Mouse (Mus musculus) hindbrain, postnatal 0 days (tissue): ENCODE data around the gene Gm20388. TPM values are rescaled to one million over a fixed set of nuclear protein-coding genes. Genes with fewer than 3 reads are reported as not detected.

ENCODE experiments used
- ATAC-seq: fragments of 200-750 bp; cut with Nextera tagmentation; 2 replicates; pipeline ENCODE4 v1.8.0; 2017; ENCODE audit warnings: mild to moderate bottlenecking, moderate TSS enrichment, moderate library complexity
- DNase-seq: peaks from one replicate; pipeline ENCODE4 v3.0.0-alpha.2; 2015; ENCODE audit warnings: low spot score
- H3K27ac ChIP-seq: fragments of 300-500 bp; sonication (generic); 2 replicates; pipeline ENCODE4 v1.5.1; 2014; ENCODE audit warnings: mild to moderate bottlenecking
- H3K27me3 ChIP-seq: fragments of 300-500 bp; sonication (generic); 2 replicates; pipeline ENCODE4 v1.6.1; 2014; ENCODE audit warnings: low read length, mixed read lengths; ENCODE audit not compliant: insufficient read depth
- H3K36me3 ChIP-seq: fragments of 300-500 bp; sonication (generic); 2 replicates; pipeline ENCODE4 v1.6.1; 2014; ENCODE audit warnings: low read length, mixed read lengths; ENCODE audit not compliant: insufficient read depth
- H3K4me1 ChIP-seq: fragments of 300-500 bp; sonication (generic); 2 replicates; pipeline ENCODE4 v1.6.1; 2014; ENCODE audit warnings: antibody characterized with exemption, low read length, mixed read lengths; ENCODE audit not compliant: insufficient read depth
- H3K4me2 ChIP-seq: fragments of 300-500 bp; sonication (generic); 2 replicates; pipeline ENCODE4 v1.6.1; 2014; ENCODE audit warnings: low read depth, mild to moderate bottlenecking, low read length, moderate library complexity, mixed read lengths
- H3K4me3 ChIP-seq: fragments of 300-500 bp; sonication (generic); 2 replicates; pipeline ENCODE4 v1.5.1; 2014; ENCODE audit warnings: low read length
- H3K9ac ChIP-seq: fragments of 300-500 bp; sonication (generic); replicated peaks from 2 replicates; pipeline ENCODE4 v1.6.1; 2014; ENCODE audit warnings: mild to moderate bottlenecking, low read length, moderate library complexity, mixed read lengths
- H3K9me3 ChIP-seq: fragments of 300-500 bp; sonication (generic); 2 replicates; pipeline ENCODE4 v1.6.1; 2016; ENCODE audit warnings: low read length, mixed read lengths
- CTCF ChIP-seq: IDR thresholded peaks from 2 replicates; pipeline ENCODE4 v1.5.1; 2016; ENCODE audit warnings: antibody characterized with exemption, control low read depth, low read depth
- WGBS: fragments of 180-500 bp; shearing (Covaris S2); extraction: QIAGEN DNeasy Blood & Tissue Kit; methylation state at CpG from one replicate; pipeline ENCODE4 v1.1.7; 2014; 5-methylcytosine and 5-hydroxymethylcytosine counted together
- polyA plus RNA-seq: library from polyadenylated mRNA; unstranded; fragments of >200 nt; fragmentation: Nextera tagmentation; extraction: Ambion mirVana; gene quantifications from 2 replicates; pipeline ENCODE4 v1.2.1, GENCODE M21; 2015
- total RNA-seq: library from RNA; depleted of rRNA; stranded (reverse); fragments of >200 nt; gene quantifications from 2 replicates; pipeline ENCODE4 v1.2.3, GENCODE M21; 2014

Gm20388 gene
- total and polyA plus RNA-seq, 2 experiments from 2014 or later = 71.3 TPM; not detected in 1

DNA sequence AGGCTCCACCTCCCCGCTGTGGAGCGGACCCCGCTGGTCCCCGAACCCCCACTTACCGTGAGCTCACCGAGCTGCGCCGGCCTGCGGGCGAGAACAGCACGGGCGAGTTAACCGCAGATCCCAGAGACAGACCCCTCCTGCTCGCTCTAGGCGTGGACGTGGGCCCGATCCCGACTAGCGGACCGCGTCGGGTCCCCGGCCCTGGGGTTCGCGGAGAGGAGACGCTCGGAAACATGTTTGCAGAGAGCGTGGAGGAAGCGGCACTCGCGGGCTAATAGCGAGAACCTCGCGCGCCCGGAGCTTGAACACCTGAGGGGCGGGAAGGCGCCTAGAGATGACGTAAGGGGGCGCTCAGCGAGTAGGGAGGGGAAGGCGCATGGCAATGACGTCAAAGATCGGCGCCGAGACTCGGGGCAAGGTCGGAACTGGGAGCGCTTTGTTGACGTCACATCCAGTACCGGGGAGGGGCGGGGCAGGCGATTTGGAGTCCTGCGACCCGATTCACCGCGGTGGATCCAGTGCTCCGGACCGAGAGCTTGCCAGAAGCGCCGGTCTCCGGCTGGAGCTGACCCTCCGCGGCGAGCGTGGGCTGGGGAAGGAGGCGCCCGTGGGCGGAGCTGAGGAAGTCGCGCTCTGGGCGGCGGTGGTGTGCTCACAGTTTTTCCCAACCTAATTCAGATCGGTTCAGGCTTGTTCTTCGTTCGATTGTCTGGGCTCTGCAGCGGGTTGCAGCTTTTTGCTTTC lies 4038.5 kb downstream of the Gm20388 start, which contains the start of gene Nup133:
Gene Nup133 (minus strand): TSS at position 324 of the 744 bp plus-strand sequence.
- peaks cover 27% of the 10 kb centered on the region for H3K36me3 ChIP-seq
- H3K9me3 ChIP-seq = no peaks in the 10 kb centered on the region
- under 1% methylated on average over 70 of the region's 77 CpGs for WGBS
- H3K4me2 ChIP-seq = peak within 1 kb of the TSS; percentile 82
- peak within 1 kb of the TSS; percentile 57 for H3K9ac ChIP-seq
- H3K27me3 ChIP-seq = no peaks in the 10 kb centered on the region
- ATAC-seq = peak; percentile 92
- peak within 1 kb of the TSS; percentile 99 for H3K4me3 ChIP-seq
- peaks cover 11% of the 10 kb centered on the region for H3K4me1 ChIP-seq
- H3K27ac ChIP-seq = peak within 1 kb of the TSS; percentile 88
- peak; percentile 16; the same call in 1 of the 2 replicates for TF ChIP-seq CTCF
- peak; percentile 99 for DNase-seq

DNA sequence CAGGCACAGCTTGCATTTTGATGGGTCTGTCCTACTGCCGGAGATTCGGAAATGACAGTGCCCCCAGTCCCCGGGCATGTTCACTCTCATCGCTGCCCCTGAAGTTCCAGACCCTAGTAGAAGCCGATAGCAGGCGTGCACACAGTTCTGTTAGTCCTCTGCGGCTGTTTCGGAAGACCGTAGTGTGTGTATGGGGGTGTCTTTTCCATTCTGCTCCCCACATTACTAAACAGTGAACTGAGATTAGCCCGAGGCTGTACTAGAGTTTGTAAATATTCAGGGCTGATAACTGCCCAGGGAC lies 4039.0 kb downstream of the Gm20388 start:
- Histone ChIP-seq H3K27ac (peak overlapping the region; percentile 88), H3K36me3 (peaks cover 29% of the 10 kb centered on the region), H3K27me3 (no peaks in the 10 kb centered on the region), H3K9me3 (no peaks in the 10 kb centered on the region), H3K9ac (peak overlapping the region; percentile 57), H3K4me3 (peak overlapping the region; percentile 99), H3K4me2 (peak overlapping the region; percentile 82), H3K4me1 (peaks cover 11% of the 10 kb centered on the region)
- ATAC-seq (no peak), DNase-seq (no peak)
- TF ChIP-seq CTCF = no peak
- 6% methylated on average over 10 of the region's 10 CpGs for WGBS

DNA sequence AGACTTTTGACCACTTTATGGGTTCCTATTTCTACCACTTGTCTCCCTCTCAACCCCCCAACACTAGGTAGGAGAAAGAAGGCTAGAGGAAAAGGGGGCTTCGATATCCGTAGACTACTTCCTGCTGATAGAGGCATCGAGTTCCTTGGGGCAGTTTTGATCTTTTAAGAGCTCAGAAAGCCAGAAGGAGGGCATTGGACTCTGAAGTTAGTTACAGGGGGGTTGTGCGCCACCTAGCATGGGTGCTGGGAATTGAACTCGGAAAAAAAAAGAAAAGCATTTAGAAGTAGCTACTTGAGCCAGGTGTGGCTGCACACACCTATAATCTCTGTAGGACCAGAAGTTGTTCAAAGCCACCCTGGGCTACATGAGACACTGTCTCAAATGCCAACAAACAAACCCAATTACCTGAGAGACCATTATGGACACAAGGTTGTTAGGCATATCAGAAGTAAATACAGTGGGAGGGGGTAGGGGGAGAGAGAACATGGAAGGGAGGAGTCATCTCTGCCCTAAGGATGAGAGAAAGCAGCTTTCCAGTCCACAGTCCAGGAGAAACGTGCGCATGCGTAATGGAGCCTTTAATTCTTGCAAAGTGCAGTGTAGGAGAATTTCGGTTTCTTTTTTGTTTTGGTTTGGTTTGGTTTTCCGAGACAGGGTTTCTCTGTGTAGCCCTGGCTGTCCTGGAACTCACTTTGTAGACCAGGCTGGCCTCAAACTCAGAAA lies 4039.6 kb downstream of the Gm20388 start:
- Histone ChIP-seq H3K27ac (peak overlapping the region; percentile 88; the same call in 1 of the 2 replicates), H3K9ac (peak overlapping the region; percentile 57), H3K4me1 (peaks cover 11% of the 10 kb centered on the region), H3K36me3 (peaks cover 28% of the 10 kb centered on the region), H3K4me2 (peak overlapping the region; percentile 82), H3K9me3 (no peaks in the 10 kb centered on the region), H3K4me3 (peak overlapping the region; percentile 99), H3K27me3 (no peaks in the 10 kb centered on the region)
- ATAC-seq (no peak), DNase-seq (peak; percentile 72)
- TF ChIP-seq CTCF = peak; percentile 68
- WGBS = 34% methylated on average over 10 of the region's 10 CpGs

DNA sequence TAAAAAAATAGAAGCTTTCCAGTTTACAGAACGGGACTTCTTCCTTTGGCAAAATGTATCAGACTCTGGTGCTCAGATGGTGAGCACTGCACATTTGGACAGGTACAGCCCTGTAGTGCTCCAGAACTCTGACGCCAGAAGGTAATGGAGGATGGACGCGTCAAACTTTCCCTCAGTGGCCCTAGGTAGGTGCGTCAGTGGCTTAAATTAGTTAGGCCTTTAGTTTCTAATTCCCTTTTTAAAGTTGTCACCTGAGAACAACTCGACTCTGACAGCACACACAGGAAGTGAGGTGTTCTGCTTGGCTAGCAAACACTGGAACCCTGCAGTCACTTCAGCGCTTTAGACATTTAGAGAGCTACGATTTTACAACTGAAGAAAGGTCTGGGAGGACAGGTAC lies 4043.0 kb downstream of the Gm20388 start:
- H3K27me3 ChIP-seq = no peaks in the 10 kb centered on the region
- H3K9me3 ChIP-seq = no peaks in the 10 kb centered on the region
- H3K4me3 ChIP-seq = no peak overlapping the region
- DNase-seq (no peak), ATAC-seq (no peak)
- H3K4me1 ChIP-seq = 0 out of 2 replicates have a peak, but pooled peaks cover 5% of the 10 kb centered on the region
- peaks cover 24% of the 10 kb centered on the region for H3K36me3 ChIP-seq
- no peak overlapping the region for H3K9ac ChIP-seq
- 91% methylated on average over 8 of the region's 8 CpGs for WGBS
- TF ChIP-seq CTCF = no peak
- H3K4me2 ChIP-seq = no peak overlapping the region
- H3K27ac ChIP-seq = no peak overlapping the region

DNA sequence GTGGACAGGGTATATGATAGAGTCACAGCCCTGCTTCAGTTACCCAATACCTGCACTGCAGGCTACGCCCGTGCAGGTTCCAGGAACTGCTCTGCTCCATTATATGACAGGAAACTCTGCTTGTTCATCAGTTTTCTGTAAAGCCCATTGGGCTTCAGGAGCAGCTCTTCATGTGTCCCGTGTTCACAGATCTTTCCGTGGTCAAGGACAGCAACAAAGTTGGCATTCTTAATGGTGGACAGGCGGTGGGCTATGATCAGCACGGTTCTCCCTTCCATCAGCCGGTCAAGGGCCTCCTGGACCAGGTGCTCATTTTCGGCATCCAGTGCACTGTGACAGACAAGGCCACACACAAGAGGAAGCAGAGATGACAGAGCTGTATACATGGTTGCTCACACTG lies 4043.6 kb downstream of the Gm20388 start:
- peaks cover 26% of the 10 kb centered on the region for H3K36me3 ChIP-seq
- H3K27ac ChIP-seq = no peak overlapping the region
- no peak for TF ChIP-seq CTCF
- ATAC-seq (no peak), DNase-seq (no peak)
- H3K4me3 ChIP-seq = no peak overlapping the region
- H3K9ac ChIP-seq = no peak overlapping the region
- no peak overlapping the region for H3K4me2 ChIP-seq
- H3K27me3 ChIP-seq = no peaks in the 10 kb centered on the region
- no peaks in the 10 kb centered on the region for H3K9me3 ChIP-seq
- WGBS = 92% methylated on average over 8 of the region's 8 CpGs
- 0 out of 2 replicates have a peak, but pooled peaks cover 5% of the 10 kb centered on the region for H3K4me1 ChIP-seq

DNA sequence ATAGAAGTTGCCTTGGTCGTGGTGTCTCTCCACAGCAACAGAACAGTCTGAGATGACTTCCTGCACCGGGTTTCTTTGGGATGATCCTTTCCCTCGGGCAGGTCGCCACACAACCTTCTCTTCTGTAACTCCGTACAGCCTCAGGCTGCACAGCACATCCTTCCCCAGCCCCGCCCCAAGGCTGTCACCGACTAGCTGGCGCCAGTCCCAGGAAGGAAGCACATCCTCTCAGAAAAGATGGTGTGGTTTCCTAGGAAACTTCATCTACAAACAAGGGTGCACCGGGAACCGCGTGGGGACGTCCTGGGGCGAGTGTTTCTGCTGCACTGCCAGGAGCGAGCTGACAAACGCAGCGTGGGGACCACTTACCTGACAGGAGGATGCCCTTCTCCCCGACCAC lies 4047.5 kb downstream of the Gm20388 start:
- no peak overlapping the region for H3K27ac ChIP-seq
- DNase-seq (no peak), ATAC-seq (no peak)
- WGBS = 75% methylated on average over 17 of the region's 17 CpGs
- H3K36me3 ChIP-seq = peaks cover 43% of the 10 kb centered on the region
- no peaks in the 10 kb centered on the region for H3K4me1 ChIP-seq
- H3K4me3 ChIP-seq = no peak overlapping the region
- H3K4me2 ChIP-seq = no peak overlapping the region
- H3K27me3 ChIP-seq = no peaks in the 10 kb centered on the region
- no peaks in the 10 kb centered on the region for H3K9me3 ChIP-seq
- TF ChIP-seq CTCF = no peak
- no peak overlapping the region for H3K9ac ChIP-seq
